8 mouse cellular contexts compared by ENCODE assay signal in the genomic region with DNA sequence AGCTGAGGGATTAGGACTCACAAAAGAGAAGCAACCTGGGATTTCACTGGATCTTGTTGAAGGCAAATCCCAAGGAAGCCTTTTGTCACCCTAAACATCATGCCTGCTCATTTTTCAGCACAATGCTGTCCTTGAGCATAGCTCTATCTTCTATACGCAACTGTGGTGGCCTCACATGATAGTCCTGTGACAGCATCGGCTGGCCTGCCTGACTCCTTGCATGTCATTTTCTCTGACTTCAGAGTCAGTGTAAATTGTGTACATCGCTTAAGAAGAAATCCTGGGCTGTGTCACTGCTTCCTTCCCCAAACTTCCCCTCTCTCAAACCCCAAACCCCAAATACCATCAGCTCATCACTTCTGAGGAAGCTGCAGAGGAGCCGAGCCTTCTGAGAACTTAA.
DNase-seq lines count a peak whose midpoint lies in the region; ATAC-seq and TF ChIP-seq lines count a peak whose summit lies in the region.
"Had no signal": no experiment of that assay in that cellular context is flagged by ENCODE, and none has a peak within 500 bp of the region (broad histone marks: within the 10 kb centered on the region; RNA-seq: fewer than 3 reads in every experiment).

No protein-coding gene starts in this region.

- no peak overlapping the region for H3K4me3 ChIP-seq in intestine, embryonic 16.5 days (ENCODE audit: low read length)
- H3K4me3 ChIP-seq in intestine, postnatal 0 days (ENCODE audit: low read depth, low read length): no peak overlapping the region
- H3K4me3 ChIP-seq in bone marrow macrophage, adult 2 months (ENCODE audit: insufficient read depth, low read length): 0 out of 2 replicates have a peak overlapping the region, but pooled peaks have one; percentile 8
- H3K4me3 ChIP-seq in midbrain, embryonic 14.5 days (replicated peaks; ENCODE audit: low read depth, low read length): no peak overlapping the region
- H3K4me3 ChIP-seq in kidney, embryonic 14.5 days (ENCODE audit: low read length): no peak overlapping the region

- peaks cover 14% of the 10 kb centered on the region; the same call in 1 of the 2 replicates for H3K4me1 ChIP-seq in intestine, embryonic 16.5 days (ENCODE audit: control insufficient read depth, insufficient read depth, low read length)
- H3K4me1 ChIP-seq in intestine, postnatal 0 days (replicated peaks; ENCODE audit: control insufficient read depth, insufficient read depth, low read length): no peaks in the 10 kb centered on the region
- peaks cover 50% of the 10 kb centered on the region for H3K4me1 ChIP-seq in bone marrow macrophage, adult 2 months (ENCODE audit: control insufficient read depth, insufficient read depth, low read length)
- peaks cover 17% of the 10 kb centered on the region for H3K4me1 ChIP-seq in midbrain, embryonic 14.5 days (ENCODE audit: control insufficient read depth, insufficient read depth, low read length)
- no peaks in the 10 kb centered on the region; the same call in 1 of the 2 replicates for H3K4me1 ChIP-seq in kidney, embryonic 14.5 days (ENCODE audit: control insufficient read depth, insufficient read depth, low read length)

- H3K9ac ChIP-seq in intestine, embryonic 16.5 days (ENCODE audit: low read depth, low read length): no peak overlapping the region
- no peak overlapping the region for H3K9ac ChIP-seq in intestine, postnatal 0 days (ENCODE audit: low read depth, low read length)
- no peak overlapping the region for H3K9ac ChIP-seq in midbrain, embryonic 14.5 days (replicated peaks; ENCODE audit: low read length)
- H3K9ac ChIP-seq in kidney, embryonic 14.5 days (ENCODE audit: low read depth, low read length): no peak overlapping the region

- H3K36me3 ChIP-seq in intestine, embryonic 16.5 days (ENCODE audit: control insufficient read depth, insufficient read depth, low read length): no peaks in the 10 kb centered on the region
- H3K36me3 ChIP-seq in intestine, postnatal 0 days (ENCODE audit: control insufficient read depth, insufficient read depth): no peaks in the 10 kb centered on the region
- H3K36me3 ChIP-seq in midbrain, embryonic 14.5 days (ENCODE audit: control insufficient read depth, insufficient read depth, low read length): no peaks in the 10 kb centered on the region
- no peaks in the 10 kb centered on the region for H3K36me3 ChIP-seq in kidney, embryonic 14.5 days (ENCODE audit: control insufficient read depth, insufficient read depth, low read length)

- peak overlapping the region; percentile 9; the same call in 1 of the 2 replicates for H3K27ac ChIP-seq in intestine, embryonic 16.5 days (ENCODE audit: low read length)
- H3K27ac ChIP-seq in intestine, postnatal 0 days (ENCODE audit: low read depth, low read length): no peak overlapping the region
- peak overlapping the region; percentile 99 for H3K27ac ChIP-seq in bone marrow macrophage, adult 2 months (ENCODE audit: insufficient read depth, low read depth, low read length)
- H3K27ac ChIP-seq in midbrain, embryonic 14.5 days (replicated peaks; ENCODE audit: low read depth, low read length): no peak overlapping the region
- H3K27ac ChIP-seq in kidney, embryonic 14.5 days (ENCODE audit: low read depth, low read length): no peak overlapping the region

- intact Hi-C loops in left cerebral cortex, postnatal 36 days (cut with DNase I): no loop called here

- no peaks in the 10 kb centered on the region for H3K27me3 ChIP-seq in intestine, embryonic 16.5 days (replicated peaks; ENCODE audit: control insufficient read depth, insufficient read depth, low read length)
- no peaks in the 10 kb centered on the region for H3K27me3 ChIP-seq in intestine, postnatal 0 days (replicated peaks; ENCODE audit: control insufficient read depth, insufficient read depth, low read length)
- no peaks in the 10 kb centered on the region for H3K27me3 ChIP-seq in midbrain, embryonic 14.5 days (ENCODE audit: control insufficient read depth, insufficient read depth, low read length)
- H3K27me3 ChIP-seq in kidney, embryonic 14.5 days (ENCODE audit: control insufficient read depth, insufficient read depth, low read length): no peaks in the 10 kb centered on the region

- peak; percentile 41 for DNase-seq in CD4-positive, CD25-positive, alpha-beta regulatory T cell, adult 2 months (ENCODE audit: low read depth, low spot score)
- peak; percentile 27 for DNase-seq in midbrain, embryonic 14.5 days
- no peak for DNase-seq in left cerebral cortex, postnatal 36 days (ENCODE audit: low spot score in 2 of 2)
- DNase-seq: right cerebral cortex, postnatal 14 days had no signal

- no peak for TF ChIP-seq CTCF in intestine, postnatal 0 days (IDR thresholded peaks at IDR 0.05; ENCODE audit: low read depth)
- TF ChIP-seq CTCF in bone marrow macrophage, adult 2 months (IDR thresholded peaks at IDR 0.05; ENCODE audit: low read depth, low read length): no peak

- H3K4me2 ChIP-seq in intestine, embryonic 16.5 days (ENCODE audit: low read depth, low read length): no peak overlapping the region
- no peak overlapping the region for H3K4me2 ChIP-seq in intestine, postnatal 0 days (replicated peaks; ENCODE audit: low read depth)
- H3K4me2 ChIP-seq in midbrain, embryonic 14.5 days (ENCODE audit: low read length): no peak overlapping the region
- no peak overlapping the region for H3K4me2 ChIP-seq in kidney, embryonic 14.5 days (replicated peaks; ENCODE audit: low read depth, low read length)

- TF ChIP-seq POLR2A in bone marrow macrophage, adult 2 months (IDR thresholded peaks at IDR 0.05; ENCODE audit: borderline replicate concordance, low read depth, low read length): no peak

- no peaks in the 10 kb centered on the region for H3K9me3 ChIP-seq in intestine, embryonic 16.5 days (ENCODE audit: control insufficient read depth, low read length)
- no peaks in the 10 kb centered on the region for H3K9me3 ChIP-seq in intestine, postnatal 0 days (ENCODE audit: control insufficient read depth)
- no peaks in the 10 kb centered on the region for H3K9me3 ChIP-seq in midbrain, embryonic 14.5 days (ENCODE audit: control insufficient read depth, low read length)
- no peaks in the 10 kb centered on the region for H3K9me3 ChIP-seq in kidney, embryonic 14.5 days (ENCODE audit: control insufficient read depth, low read length)

- 51% methylated on average over 4 of the region's 4 CpGs for WGBS in intestine, embryonic 16.5 days
- WGBS in intestine, postnatal 0 days: 46% methylated on average over 4 of the region's 4 CpGs
- WGBS in midbrain, embryonic 14.5 days: 13% methylated on average over 4 of the region's 4 CpGs
- WGBS in kidney, embryonic 14.5 days: 56% methylated on average over 4 of the region's 4 CpGs

- no peak for ATAC-seq in intestine, embryonic 16.5 days
- ATAC-seq in intestine, postnatal 0 days: no peak
- no peak for ATAC-seq in midbrain, embryonic 14.5 days (ENCODE audit: low FRiP score, low TSS enrichment)
- ATAC-seq in kidney, embryonic 14.5 days (ENCODE audit: low FRiP score, low TSS enrichment): no peak

Comparison
In these comparisons a context has a peak if more than half of its experiments do, and no peak if none do; other contexts are left out.
1. H3K27ac ChIP-seq: peak in intestine, embryonic 16.5 days (single experiment) and bone marrow macrophage, adult 2 months (single experiment); none in intestine, postnatal 0 days (single experiment), midbrain, embryonic 14.5 days (single experiment) and kidney, embryonic 14.5 days (single experiment).
2. DNase-seq: peak in CD4-positive, CD25-positive, alpha-beta regulatory T cell, adult 2 months (single experiment) and midbrain, embryonic 14.5 days (single experiment); none in left cerebral cortex, postnatal 36 days (0 of 2).